Mouse (Mus musculus) bone marrow, adult 2 months (tissue): ENCODE measurements around the gene Pip4k2c.

Source experiments
- CTCF ChIP-seq: fragments of 200-500 bp; IDR thresholded peaks from 2 replicates; pipeline ENCODE4 v1.5.1; 2011; ENCODE audit warnings: low read length, control low read depth; ENCODE audit not compliant: control insufficient read depth, insufficient read depth
- POLR2A ChIP-seq: fragments of 200-500 bp; IDR thresholded peaks from 2 replicates; pipeline ENCODE4 v1.6.1; 2011; ENCODE audit warnings: low read depth, mild to moderate bottlenecking, control low read depth, low read length, borderline replicate concordance; ENCODE audit not compliant: control insufficient read depth

GRCm38 (mm10) chr10:127176756-127177155 is 34.6 kb downstream of the Pip4k2c start:
- no peak for TF ChIP-seq CTCF
- TF ChIP-seq POLR2A, result no peak
